Mouse (Mus musculus) kidney, embryonic 14.5 days (tissue): ENCODE data around the gene Frmd5. TPM values are rescaled to one million over a fixed set of nuclear protein-coding genes. Genes with fewer than 3 reads are reported as not detected.

ENCODE experiments used
- ATAC-seq: fragments of 200-750 bp; cut with Nextera tagmentation; 2 replicates; pipeline ENCODE4 v1.8.0; 2017; ENCODE audit warnings: moderate number of reproducible peaks, mild to moderate bottlenecking, moderate TSS enrichment, moderate library complexity; ENCODE audit not compliant: low FRiP score, low TSS enrichment
- H3K27ac ChIP-seq: fragments of 300-500 bp; sonication (generic); 2 replicates; pipeline ENCODE4 v1.5.1; 2014; ENCODE audit warnings: low read depth, mild to moderate bottlenecking, low read length, moderate library complexity, mixed read lengths
- H3K27me3 ChIP-seq: fragments of 300-500 bp; sonication (generic); 2 replicates; pipeline ENCODE4 v1.6.1; 2014; ENCODE audit warnings: mild to moderate bottlenecking, low read length; ENCODE audit not compliant: control insufficient read depth, insufficient read depth
- H3K36me3 ChIP-seq: fragments of 300-500 bp; sonication (generic); 2 replicates; pipeline ENCODE4 v1.6.1; 2014; ENCODE audit warnings: low read length, mixed read lengths; ENCODE audit not compliant: control insufficient read depth, insufficient read depth
- H3K4me1 ChIP-seq: fragments of 300-500 bp; sonication (generic); 2 replicates; pipeline ENCODE4 v1.6.1; 2014; ENCODE audit warnings: low read length, mixed read lengths; ENCODE audit not compliant: control insufficient read depth, insufficient read depth
- H3K4me2 ChIP-seq: fragments of 300-500 bp; sonication (generic); replicated peaks from 2 replicates; pipeline ENCODE4 v1.6.1; 2014; ENCODE audit warnings: low read depth, mild to moderate bottlenecking, low read length
- H3K4me3 ChIP-seq: fragments of 300-500 bp; sonication (generic); 2 replicates; pipeline ENCODE4 v1.5.1; 2014; ENCODE audit warnings: mild to moderate bottlenecking, low read length
- H3K9ac ChIP-seq: fragments of 300-500 bp; sonication (generic); 2 replicates; pipeline ENCODE4 v1.6.1; 2014; ENCODE audit warnings: low read depth, mild to moderate bottlenecking, low read length, moderate library complexity
- H3K9me3 ChIP-seq: fragments of 300-500 bp; sonication (generic); 2 replicates; pipeline ENCODE4 v1.6.1; 2016; ENCODE audit warnings: low read length; ENCODE audit not compliant: control insufficient read depth
- WGBS: fragments of 180-500 bp; shearing (Covaris S2); extraction: QIAGEN DNeasy Blood & Tissue Kit; methylation state at CpG from one replicate; pipeline ENCODE4 v1.1.7; 2014; 5-methylcytosine and 5-hydroxymethylcytosine counted together
- polyA plus RNA-seq: library from polyadenylated mRNA; unstranded; fragments of >200 nt; fragmentation: Nextera tagmentation; extraction: Ambion mirVana; gene quantifications from 2 replicates; pipeline ENCODE4 v1.2.1, GENCODE M21; 2014

Frmd5 gene
- polyA plus RNA-seq, 1 experiment from 2014 or later, result 2.8 TPM

- H3K4me3 ChIP-seq, result no peak overlapping the region
- H3K4me1 ChIP-seq, result 0 out of 2 replicates have a peak, but pooled peaks cover 3% of the 10 kb centered on the region
- no peak overlapping the region for H3K4me2 ChIP-seq
- no peak overlapping the region for H3K9ac ChIP-seq
- H3K9me3 ChIP-seq, result no peaks in the 10 kb centered on the region
- H3K27me3 ChIP-seq, result no peaks in the 10 kb centered on the region
- no peak for ATAC-seq
- WGBS, result 46% methylated on average over 6 of the region's 6 CpGs
- no peaks in the 10 kb centered on the region for H3K36me3 ChIP-seq
- H3K27ac ChIP-seq, result no peak overlapping the region
Observed at GRCm38 (mm10) chr2:121642934-121643333, 164.0 kb downstream of the Frmd5 start.

- Histone ChIP-seq H3K9me3 (no peaks in the 10 kb centered on the region), H3K27me3 (no peaks in the 10 kb centered on the region), H3K9ac (no peak overlapping the region), H3K4me3 (no peak overlapping the region), H3K4me2 (no peak overlapping the region), H3K4me1 (no peaks in the 10 kb centered on the region; the same call in 1 of the 2 replicates), H3K27ac (no peak overlapping the region), H3K36me3 (no peaks in the 10 kb centered on the region)
- no peak for ATAC-seq
- 66% methylated on average over 4 of the region's 4 CpGs for WGBS
Observed at GRCm38 (mm10) chr2:121632091-121632490, 174.8 kb downstream of the Frmd5 start.

DNA sequence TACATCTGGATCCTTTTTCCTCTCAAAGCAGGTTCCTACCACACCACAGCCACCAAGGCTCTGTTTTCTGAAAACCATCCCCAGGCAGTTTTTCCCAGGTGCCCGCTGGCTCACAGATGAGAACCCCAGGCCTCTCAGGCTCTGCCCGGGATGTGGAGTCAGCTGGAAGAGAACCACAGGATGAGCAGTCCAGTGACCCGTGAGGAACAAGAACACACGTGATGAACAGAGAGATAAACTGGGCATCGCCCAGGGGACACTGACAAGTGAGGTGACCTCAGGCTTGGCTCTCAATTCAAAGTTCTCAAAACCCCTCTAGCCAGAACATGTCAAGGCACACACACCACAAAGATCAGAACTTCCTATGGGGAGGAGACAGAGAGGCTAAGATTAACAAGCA is 176.6 kb downstream of the Frmd5 start:
- Histone ChIP-seq H3K36me3 (no peaks in the 10 kb centered on the region), H3K27ac (no peak overlapping the region), H3K9ac (no peak overlapping the region), H3K4me3 (no peak overlapping the region), H3K4me2 (no peak overlapping the region), H3K4me1 (no peaks in the 10 kb centered on the region; the same call in 1 of the 2 replicates), H3K27me3 (no peaks in the 10 kb centered on the region), H3K9me3 (no peaks in the 10 kb centered on the region)
- no peak for ATAC-seq
- 62% methylated on average over 5 of the region's 5 CpGs for WGBS

DNA sequence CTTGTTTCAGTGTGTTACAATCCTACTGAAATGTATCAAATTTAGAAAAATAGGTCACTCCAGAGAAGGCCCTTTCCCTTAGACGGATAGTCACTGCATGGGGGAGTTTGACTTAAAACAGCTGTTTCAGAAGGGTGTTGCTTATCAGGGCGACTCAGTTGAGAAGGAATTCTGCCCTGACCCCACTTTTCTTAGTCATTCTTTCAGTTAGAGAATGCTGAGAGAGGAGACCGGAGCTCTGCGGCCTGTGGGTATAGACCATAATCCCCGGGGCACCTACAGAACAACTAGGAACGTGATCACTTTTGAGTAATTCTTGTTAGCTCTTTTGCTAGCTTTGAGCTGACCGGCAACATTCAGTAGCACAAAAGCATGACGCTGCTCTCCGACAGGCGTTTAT is 178.6 kb downstream of the Frmd5 start:
- no peaks in the 10 kb centered on the region; the same call in 1 of the 2 replicates for H3K4me1 ChIP-seq
- WGBS, result 51% methylated on average over 10 of the region's 10 CpGs
- no peaks in the 10 kb centered on the region for H3K9me3 ChIP-seq
- H3K9ac ChIP-seq, result no peak overlapping the region
- no peak overlapping the region for H3K4me2 ChIP-seq
- H3K27me3 ChIP-seq, result no peaks in the 10 kb centered on the region
- H3K4me3 ChIP-seq, result no peak overlapping the region
- no peak for ATAC-seq
- no peaks in the 10 kb centered on the region for H3K36me3 ChIP-seq
- H3K27ac ChIP-seq, result no peak overlapping the region; the same call in 1 of the 2 replicates

DNA sequence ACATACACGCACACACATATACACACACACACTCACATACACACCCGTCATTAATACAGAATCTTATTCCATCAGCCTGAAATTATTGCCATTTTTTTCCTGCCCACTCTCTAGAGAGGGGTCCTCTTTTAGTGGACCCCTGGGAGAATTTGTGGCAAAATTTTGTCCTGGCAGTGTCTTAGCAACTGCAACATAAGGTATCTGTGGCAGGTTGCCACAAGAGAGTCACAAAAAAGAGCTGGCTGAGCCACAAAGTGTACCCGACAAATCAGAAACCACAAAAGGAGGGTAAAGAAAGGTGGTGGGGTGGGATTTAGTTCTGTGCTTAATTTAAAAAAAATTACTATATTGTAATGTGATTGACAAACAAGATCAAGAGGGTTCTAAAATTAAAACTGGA is 181.0 kb downstream of the Frmd5 start:
- Histone ChIP-seq H3K27me3 (no peaks in the 10 kb centered on the region), H3K9ac (no peak overlapping the region), H3K4me2 (no peak overlapping the region), H3K9me3 (no peaks in the 10 kb centered on the region), H3K4me1 (no peaks in the 10 kb centered on the region; the same call in 1 of the 2 replicates), H3K4me3 (no peak overlapping the region), H3K36me3 (no peaks in the 10 kb centered on the region), H3K27ac (no peak overlapping the region)
- whole genome bisulfite sequencing, result 92% methylated on average over 3 of the region's 3 CpGs
- ATAC-seq, result no peak

- ATAC-seq, result no peak
Observed at GRCm38 (mm10) chr2:121621262-121622163, 185.4 kb downstream of the Frmd5 start.

DNA sequence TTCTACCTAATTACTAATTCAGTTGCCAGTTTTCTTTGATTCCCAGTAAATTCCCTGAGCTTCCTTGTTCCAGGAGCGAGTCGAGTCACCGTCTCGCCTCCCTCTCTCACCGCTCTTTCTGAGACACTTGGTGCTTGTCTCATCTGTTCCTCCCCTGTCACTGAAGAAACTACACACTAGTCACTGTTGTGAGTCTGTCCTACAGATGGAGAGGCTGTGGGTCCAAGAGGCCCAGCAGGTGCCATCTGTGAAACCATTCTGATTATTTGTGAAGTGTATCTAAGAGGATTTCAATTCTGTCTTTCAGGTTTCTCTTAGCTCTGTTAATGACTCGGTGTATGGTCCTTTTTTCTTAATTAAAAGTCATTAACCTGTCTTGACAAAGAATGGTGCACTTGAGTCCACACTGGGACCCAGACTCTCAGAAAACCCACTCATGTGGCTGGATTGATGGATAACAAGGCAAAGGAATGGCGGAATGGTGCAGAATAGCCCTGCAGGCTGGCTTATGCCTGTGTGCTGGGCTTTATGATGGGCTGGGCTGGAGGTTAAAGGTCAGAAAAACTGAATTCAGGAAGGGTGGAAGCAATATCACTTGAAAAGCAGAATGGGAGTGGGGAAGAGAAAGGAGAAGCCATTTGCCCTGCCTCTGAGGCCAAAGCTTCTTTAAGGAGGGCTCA is 186.2 kb downstream of the Frmd5 start:
- H3K27ac ChIP-seq, result no peak overlapping the region
- H3K9ac ChIP-seq, result no peak overlapping the region
- ATAC-seq, result no peak
- no peak overlapping the region for H3K4me2 ChIP-seq
- 85% methylated on average over 7 of the region's 7 CpGs for WGBS
- no peaks in the 10 kb centered on the region for H3K27me3 ChIP-seq
- H3K36me3 ChIP-seq, result no peaks in the 10 kb centered on the region
- H3K4me1 ChIP-seq, result no peaks in the 10 kb centered on the region
- no peak overlapping the region for H3K4me3 ChIP-seq
- H3K9me3 ChIP-seq, result no peaks in the 10 kb centered on the region

More at GRCm38 (mm10) chr2:121621262-121622163, 185.4 kb downstream of the Frmd5 start:
- no peaks in the 10 kb centered on the region for H3K36me3 ChIP-seq
- no peaks in the 10 kb centered on the region for H3K4me1 ChIP-seq
- H3K27ac ChIP-seq, result no peak overlapping the region
- no peaks in the 10 kb centered on the region for H3K9me3 ChIP-seq
- H3K4me3 ChIP-seq, result no peak overlapping the region
- no peak overlapping the region for H3K9ac ChIP-seq
- H3K4me2 ChIP-seq, result no peak overlapping the region
- H3K27me3 ChIP-seq, result no peaks in the 10 kb centered on the region
- 59% methylated on average over 13 of the region's 13 CpGs for WGBS

DNA sequence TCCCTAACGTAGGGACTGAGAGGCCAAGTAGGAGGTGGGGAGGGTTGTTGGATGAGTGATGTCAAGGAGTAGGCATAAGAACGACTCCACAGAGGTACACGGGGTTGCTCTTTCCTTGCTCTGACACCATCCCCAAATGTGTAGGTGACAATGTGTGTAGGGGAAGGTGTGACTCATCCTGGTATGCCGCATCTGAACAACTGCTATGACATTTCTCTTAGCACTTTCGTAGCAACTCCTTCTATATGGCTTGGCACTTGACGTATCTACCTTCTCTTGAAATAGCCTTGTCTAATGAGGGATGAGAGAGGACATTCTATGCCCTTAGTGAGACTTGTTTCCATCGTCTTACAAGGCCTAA is 191.7 kb downstream of the Frmd5 start:
- Histone ChIP-seq H3K27ac (no peak overlapping the region), H3K4me3 (no peak overlapping the region), H3K9me3 (no peaks in the 10 kb centered on the region), H3K9ac (no peak overlapping the region), H3K36me3 (no peaks in the 10 kb centered on the region), H3K4me1 (no peaks in the 10 kb centered on the region; the same call in 1 of the 2 replicates), H3K4me2 (no peak overlapping the region), H3K27me3 (no peaks in the 10 kb centered on the region)
- ATAC-seq, result no peak
- WGBS, result 69% methylated on average over 7 of the region's 7 CpGs
